ENCODE assay signal across 9 mouse cellular contexts in genomic region chr4:155488232-155489025, GRCm38 (mm10). TPM values are rescaled to one million over a fixed set of nuclear protein-coding genes. Genes with fewer than 3 reads are reported as not detected.
DNase-seq lines count a peak whose midpoint lies in the region; TF ChIP-seq lines count a peak whose summit lies in the region.
"Had no signal": no experiment of that assay in that cellular context is flagged by ENCODE, and none has a peak within 500 bp of the region (broad histone marks: within the 10 kb centered on the region; RNA-seq: fewer than 3 reads in every experiment).

No protein-coding gene starts in this region.

- H3K4me1 ChIP-seq in bone marrow, adult 2 months (ENCODE audit: control insufficient read depth, insufficient read depth, low read length), result peaks cover 12% of the 10 kb centered on the region
- H3K4me1 ChIP-seq in lung, adult 2 months (ENCODE audit: control insufficient read depth, insufficient read depth, low read length), result peaks cover 42% of the 10 kb centered on the region

- WGBS in bone marrow, adult 2 months, result 27% methylated on average over 8 of the region's 8 CpGs
- WGBS in lung, adult 2 months, result 25% methylated on average over 8 of the region's 8 CpGs

- TF ChIP-seq CTCF in left cerebral cortex, adult 2 months (IDR thresholded peaks at IDR 0.05), result no peak
- TF ChIP-seq CTCF in bone marrow, adult 2 months (IDR thresholded peaks at IDR 0.05; ENCODE audit: control insufficient read depth, insufficient read depth, low read length), result no peak
- TF ChIP-seq CTCF in lung, adult 2 months (IDR thresholded peaks at IDR 0.05; ENCODE audit: insufficient read depth, low read length), result no peak

- intact Hi-C loops in left cerebral cortex, adult 2 months (cut with DNase I), result no loop called here
- intact Hi-C loops in left cerebral cortex, postnatal 36 days (cut with DNase I), result no loop called here

- no peak overlapping the region for H3K4me3 ChIP-seq in left cerebral cortex, adult 2 months
- H3K4me3 ChIP-seq in bone marrow, adult 2 months (replicated peaks; ENCODE audit: control insufficient read depth, low read depth, low read length), result no peak overlapping the region
- H3K4me3 ChIP-seq in lung, adult 2 months (replicated peaks; ENCODE audit: extremely low read depth, low read depth, low read length), result no peak overlapping the region

- no peak for TF ChIP-seq POLR2A in bone marrow, adult 2 months (IDR thresholded peaks at IDR 0.05; ENCODE audit: borderline replicate concordance, control insufficient read depth, low read depth, low read length)
- TF ChIP-seq POLR2A in lung, adult 2 months (IDR thresholded peaks at IDR 0.05; ENCODE audit: borderline replicate concordance, extremely low read depth, low read depth, low read length), result peak; percentile 34; the same call in 1 of the 2 replicates

- H3K27ac ChIP-seq in left cerebral cortex, adult 2 months, result peak overlapping the region; percentile 72
- H3K27ac ChIP-seq in bone marrow, adult 2 months (ENCODE audit: control insufficient read depth, insufficient read depth, low read depth, low read length, poor library complexity), result peak overlapping the region; percentile 54

- DNase-seq in left cerebral cortex, adult 2 months (ENCODE audit: extremely low spot score in 1 of 2, low spot score in 2 of 2), result no peak
- no peak for DNase-seq in left cerebral cortex, postnatal 36 days (ENCODE audit: low spot score in 2 of 2)
- peak; percentile 71 to 88 for DNase-seq in heart, adult 18-20 months
- DNase-seq in kidney, adult 11 months, result peak; percentile 91
- DNase-seq in lung, adult 2 months, result peak; percentile 82
- DNase-seq in retina, postnatal 1 day, result peak; percentile 92
- no peak for DNase-seq in thymus, postnatal 14 days

RNA-seq across cellular contexts. Expression of gene Gnb1, which starts 2.7 kb away (rescaled TPM):
- 100 to 1,000 TPM; 853 to 870 TPM for total RNA-seq in left cerebral cortex, adult 2 months (2021)
- 100 to 1,000 TPM; 857 to 949 TPM for total RNA-seq in left cerebral cortex, postnatal 36 days (2021)
- polyA plus RNA-seq in bone marrow, adult 2 months (2011; ENCODE audit: insufficient read depth, insufficient read length, low replicate concordance, missing spikeins), result 78.1 and 115 TPM in 2 replicates
- total RNA-seq in heart, adult 18-20 months (2021), result 100 to 1,000 TPM; 144 to 197 TPM
- 683 and 872 TPM in 2 replicates for polyA plus RNA-seq in lung, adult 2 months (2012; rRNA removed)

RNA-seq across cellular contexts. Expression of gene Tmem52, which starts 19.5 kb away (rescaled TPM):
- 1 to 10 TPM; 1.7 to 1.9 TPM for total RNA-seq in left cerebral cortex, adult 2 months (2021)
- total RNA-seq in left cerebral cortex, postnatal 36 days (2021), result 1 to 10 TPM; 1.8 to 2.2 TPM
- polyA plus RNA-seq in bone marrow, adult 2 months (2011; ENCODE audit: insufficient read depth, insufficient read length, low replicate concordance, missing spikeins), result not detected in 2 replicates
- 1 to 10 TPM; 4.8 to 6.4 TPM for total RNA-seq in heart, adult 18-20 months (2021)
- 3.5 and 5.2 TPM in 2 replicates for polyA plus RNA-seq in lung, adult 2 months (2012; rRNA removed)
- polyA plus RNA-seq: neural tube, embryonic 11.5 days had no signal

Comparison
In these comparisons a context has a peak if more than half of its experiments do, and no peak if none do; other contexts are left out.
1. DNase-seq: peak in heart, adult 18-20 months (2 of 2), kidney, adult 11 months (single experiment), lung, adult 2 months (single experiment) and retina, postnatal 1 day (single experiment); none in left cerebral cortex, adult 2 months (0 of 2), left cerebral cortex, postnatal 36 days (0 of 2) and thymus, postnatal 14 days (single experiment).
2. RNA of gene Gnb1, which starts 2.7 kb away (total RNA-seq): 857 to 949 TPM in left cerebral cortex, postnatal 36 days and 853 to 870 TPM in left cerebral cortex, adult 2 months; 144 to 197 TPM in heart, adult 18-20 months; every median in the first group is over 4 times any median in the second.